8 mouse cellular contexts compared by ENCODE assay signal in genomic region chr8:106399694-106400093, GRCm38 (mm10). TPM values are rescaled to one million over a fixed set of nuclear protein-coding genes. Genes with fewer than 3 reads are reported as not detected.
DNase-seq lines count a peak whose midpoint lies in the region; ATAC-seq and TF ChIP-seq lines count a peak whose summit lies in the region.

No protein-coding gene starts in this region.

- ATAC-seq in neural tube, embryonic 15.5 days (ENCODE audit: low FRiP score), result no peak

- no peaks in the 10 kb centered on the region for H3K36me3 ChIP-seq in C2C12 (ENCODE audit: control insufficient read depth, insufficient read depth)
- no peaks in the 10 kb centered on the region for H3K36me3 ChIP-seq in kidney, adult 2 months (ENCODE audit: control insufficient read depth, insufficient read depth, low read length)
- no peaks in the 10 kb centered on the region for H3K36me3 ChIP-seq in neural tube, embryonic 15.5 days

- no peak for TF ChIP-seq CTCF in C2C12 (IDR thresholded peaks at IDR 0.05; ENCODE audit: control insufficient read depth, insufficient read depth, insufficient read length)
- no peak for TF ChIP-seq CTCF in kidney, adult 2 months (conservative IDR thresholded peaks at IDR 0.05; ENCODE audit: insufficient read depth, insufficient read length, low read depth, low read length)

- intact Hi-C loops in gastrocnemius, postnatal 36 days (cut with DNase I), result loop anchor here (5.0 to 10.0 kb wide), 2 partner anchors 62 to 255 kb away; partner anchors contain the start of gene Smpd3

- H3K79me2 ChIP-seq in C2C12 (ENCODE audit: control insufficient read depth, insufficient read depth), result no peaks in the 10 kb centered on the region

- no peak overlapping the region for H3K4me2 ChIP-seq in neural tube, embryonic 15.5 days

- H3K4me1 ChIP-seq in kidney, adult 2 months (ENCODE audit: control insufficient read depth, insufficient read depth, low read length), result peaks cover 13% of the 10 kb centered on the region
- H3K4me1 ChIP-seq in neural tube, embryonic 15.5 days, result peaks cover 24% of the 10 kb centered on the region

- no peak overlapping the region for H3K9ac ChIP-seq in neural tube, embryonic 15.5 days (replicated peaks)

- H3K79me3 ChIP-seq in C2C12 (ENCODE audit: low read depth), result no peaks in the 10 kb centered on the region

- H3K9me3 ChIP-seq in neural tube, embryonic 15.5 days (replicated peaks), result no peaks in the 10 kb centered on the region

- H3K4me3 ChIP-seq in C2C12 (ENCODE audit: insufficient read depth, poor library complexity, severe bottlenecking), result no peak overlapping the region
- H3K4me3 ChIP-seq in kidney, adult 2 months (ENCODE audit: insufficient read depth, low read depth, low read length), result no peak overlapping the region
- H3K4me3 ChIP-seq in neural tube, embryonic 15.5 days (replicated peaks), result no peak overlapping the region

- no peaks in the 10 kb centered on the region for H3K27me3 ChIP-seq in C2C12 (ENCODE audit: control insufficient read depth, insufficient read depth, insufficient read length)
- H3K27me3 ChIP-seq in kidney, adult 2 months (replicated peaks; ENCODE audit: control insufficient read depth, insufficient read depth, low read length), result no peaks in the 10 kb centered on the region
- no peaks in the 10 kb centered on the region for H3K27me3 ChIP-seq in neural tube, embryonic 15.5 days (replicated peaks)

- TF ChIP-seq POLR2A in kidney, adult 2 months (IDR thresholded peaks at IDR 0.05; ENCODE audit: low read depth, low read length), result no peak

- H3K27ac ChIP-seq in kidney, adult 2 months (ENCODE audit: insufficient read depth, low read depth, low read length), result peak overlapping the region; percentile 19; the same call in 1 of the 2 replicates
- H3K27ac ChIP-seq in neural tube, embryonic 15.5 days (replicated peaks), result peak overlapping the region; percentile 30; the same call in 1 of the 2 replicates

- DNase-seq in adrenal gland, adult (ENCODE audit: inconsistent age in 2 of 2, low spot score in 1 of 2), result peak; percentile 26 to 56
- DNase-seq in adrenal gland, postnatal 4 days (ENCODE audit: low spot score in 2 of 2), result no peak
- peak; percentile 70 to 90 for DNase-seq in gastrocnemius, postnatal 36 days
- DNase-seq in kidney, adult 2 months, result peak; percentile 94
- DNase-seq in layer of hippocampus, postnatal 36 days, result no peak
- no peak for DNase-seq in left cerebral cortex, adult 8-10 months (ENCODE audit: low spot score in 2 of 2)

- 5% methylated on average over 8 of the region's 8 CpGs for WGBS in kidney, adult 2 months
- 59% methylated on average over 8 of the region's 8 CpGs for WGBS in neural tube, embryonic 15.5 days

- H3ac ChIP-seq in C2C12 (ENCODE audit: control insufficient read depth, insufficient read length, low read depth), result no peak overlapping the region

TF ChIP-seq in C2C12, 6 proteins besides CTCF, POLR2A, EP300 and RAD21:
- TF ChIP-seq MAX (IDR thresholded peaks at IDR 0.05) (peak; percentile 27), FOSL1 (IDR thresholded peaks at IDR 0.05; ENCODE audit: insufficient read depth, low read length, poor library complexity, severe bottlenecking) (no peak), MYOG (IDR thresholded peaks at IDR 0.05; ENCODE audit: control insufficient read depth, extremely low read depth, insufficient read length) (no peak), CEBPB (IDR thresholded peaks at IDR 0.05; ENCODE audit: low read depth) (no peak), MYOD1 (IDR thresholded peaks at IDR 0.05; ENCODE audit: control insufficient read depth, insufficient read length, low read depth) (peak; percentile 22), USF1 (IDR thresholded peaks at IDR 0.05; ENCODE audit: low read depth) (no peak)

RNA-seq across cellular contexts. Expression of gene Zfp90, which starts 15.4 kb away (rescaled TPM):
- total RNA-seq in adrenal gland, postnatal 4 days (2021), result 10 to 100 TPM; 19.0 to 19.4 TPM
- 3.8 TPM for polyA plus RNA-seq in C2C12 (2012; fragmentation: generic; extraction: Trizol)
- 1 to 10 TPM in 1 of 2 experiments, under 1 TPM in 1; 0.91 to 1.6 TPM for total RNA-seq in gastrocnemius, postnatal 36 days (2021)
- polyA plus RNA-seq in kidney, adult 2 months (2012; rRNA removed), result 1.9 TPM in 2 replicates
- polyA plus RNA-seq in neural tube, embryonic 15.5 days (2015; fragmentation: Nextera tagmentation; extraction: Ambion mirVana), result 34.2 and 39.3 TPM in 2 replicates
- total RNA-seq in layer of hippocampus, postnatal 36 days (2021), result 10 to 100 TPM; 12.6 to 14.0 TPM
- total RNA-seq in left cerebral cortex, adult 8-10 months (2022), result 10 to 100 TPM; 11.8 to 13.6 (median 12.9) TPM

Comparison
In these comparisons a context has a peak if more than half of its experiments do, and no peak if none do; other contexts are left out.
1. DNase-seq: peak in adrenal gland, adult (2 of 2), gastrocnemius, postnatal 36 days (2 of 2) and kidney, adult 2 months (single experiment); none in adrenal gland, postnatal 4 days (0 of 2), layer of hippocampus, postnatal 36 days (0 of 2) and left cerebral cortex, adult 8-10 months (0 of 2).
2. RNA of gene Zfp90, which starts 15.4 kb away (total RNA-seq): 19.0 to 19.4 TPM in adrenal gland, postnatal 4 days, 12.6 to 14.0 TPM in layer of hippocampus, postnatal 36 days and 11.8 to 13.6 TPM in left cerebral cortex, adult 8-10 months; 0.91 to 1.6 TPM in gastrocnemius, postnatal 36 days; every median in the first group is over 4 times any median in the second.